ENCODE assay signal across 28 mouse cellular contexts in the genomic region with DNA sequence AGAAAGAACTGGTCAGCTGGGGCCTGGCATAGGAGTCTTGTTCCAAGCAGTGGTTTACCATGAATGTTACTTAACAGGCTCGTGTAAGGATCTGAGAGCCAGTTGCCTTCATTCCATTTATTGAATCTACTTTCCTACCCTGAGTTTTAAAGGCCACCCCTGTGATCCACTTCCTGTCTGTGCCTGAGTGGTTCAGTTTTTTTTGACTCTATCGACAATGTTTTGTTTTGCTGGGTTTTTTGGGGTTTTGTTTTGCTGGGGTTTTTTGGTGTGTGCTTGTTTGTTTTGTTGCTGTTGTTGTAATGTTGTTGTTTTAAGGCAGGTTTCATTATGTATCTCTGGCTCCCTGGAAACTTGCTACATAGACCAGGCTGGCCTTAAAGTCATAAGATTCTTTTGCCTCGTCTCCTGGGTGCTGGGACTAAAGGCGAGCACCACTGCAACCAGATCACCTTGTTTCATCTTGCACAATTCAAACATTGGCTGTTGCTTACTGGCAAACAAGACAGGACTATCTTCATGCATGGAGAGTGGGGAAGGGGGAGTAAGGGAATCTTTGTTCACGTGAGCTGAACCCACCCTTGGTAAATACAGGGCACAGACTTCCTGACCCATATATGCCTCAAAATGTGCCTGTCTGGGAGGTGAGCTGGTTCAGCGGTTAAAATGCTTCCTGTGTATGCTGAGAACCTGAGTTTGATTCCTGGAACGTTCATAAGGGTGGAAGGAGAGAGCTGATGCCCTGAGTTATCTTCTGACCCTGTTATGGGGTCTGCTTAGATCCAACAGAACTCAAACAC. TPM values are rescaled to one million over a fixed set of nuclear protein-coding genes. Genes with fewer than 3 reads are reported as not detected.
A peak's percentile ranks its signal among the peaks of the same experiment; 100 is the strongest.
DNase-seq lines count a peak whose midpoint lies in the region; ATAC-seq and TF ChIP-seq lines count a peak whose summit lies in the region.
"Had no signal": no experiment of that assay in that cellular context is flagged by ENCODE, and none has a peak within 500 bp of the region (broad histone marks: within the 10 kb centered on the region; RNA-seq: fewer than 3 reads in every experiment).

No protein-coding gene starts in this region.

- H3K4me2 ChIP-seq in hindbrain, embryonic 16.5 days (ENCODE audit: low read length) = no peak overlapping the region
- H3K4me2 ChIP-seq: embryonic facial prominence, embryonic 13.5 days; heart, embryonic 13.5 days; limb, embryonic 13.5 days; midbrain, embryonic 15.5 days; neural tube, embryonic 15.5 days had no signal

- no peaks in the 10 kb centered on the region for H3K9me3 ChIP-seq in hindbrain, embryonic 16.5 days (ENCODE audit: control insufficient read depth, low read length)
- H3K9me3 ChIP-seq: embryonic facial prominence, embryonic 13.5 days; G1E; heart, embryonic 13.5 days; limb, embryonic 13.5 days; megakaryocyte, embryonic 14.5 days; midbrain, embryonic 15.5 days; neural tube, embryonic 15.5 days had no signal

- no peaks in the 10 kb centered on the region for H3K36me3 ChIP-seq in hindbrain, embryonic 16.5 days (ENCODE audit: control insufficient read depth, insufficient read depth, low read length)
- H3K36me3 ChIP-seq: embryonic facial prominence, embryonic 13.5 days; G1E; heart, embryonic 13.5 days; limb, embryonic 13.5 days; midbrain, embryonic 15.5 days; neural tube, embryonic 15.5 days had no signal

- TF ChIP-seq POLR2A in embryonic fibroblast, embryonic 13.5 days (IDR thresholded peaks at IDR 0.05; ENCODE audit: low read depth, low read length) = no peak

- no peak overlapping the region for H3K4me3 ChIP-seq in embryonic fibroblast, embryonic 13.5 days (ENCODE audit: insufficient read depth, low read length)
- H3K4me3 ChIP-seq in hindbrain, embryonic 16.5 days (ENCODE audit: low read length) = no peak overlapping the region
- H3K4me3 ChIP-seq: embryonic facial prominence, embryonic 13.5 days; heart, embryonic 13.5 days; limb, embryonic 13.5 days; megakaryocyte, embryonic 14.5 days; midbrain, embryonic 15.5 days; myocyte; neural tube, embryonic 15.5 days had no signal

- H3K4me1 ChIP-seq in embryonic fibroblast, embryonic 13.5 days (ENCODE audit: control insufficient read depth, insufficient read depth, low read length) = peaks cover 10% of the 10 kb centered on the region
- no peaks in the 10 kb centered on the region for H3K4me1 ChIP-seq in hindbrain, embryonic 16.5 days (ENCODE audit: control insufficient read depth, insufficient read depth, low read depth, low read length)
- H3K4me1 ChIP-seq: embryonic facial prominence, embryonic 13.5 days; limb, embryonic 13.5 days; megakaryocyte, embryonic 14.5 days; midbrain, embryonic 15.5 days; neural tube, embryonic 15.5 days had no signal

- peak; percentile 60 for DNase-seq in CD4-positive helper T cell, adult 2 months (ENCODE audit: low read depth, low spot score)
- peak; percentile 65 for DNase-seq in CD4-positive, CD25-positive, alpha-beta regulatory T cell, adult 2 months (ENCODE audit: low read depth, low spot score)
- peak; percentile 66 for DNase-seq in naive thymus-derived CD4-positive, alpha-beta T cell, adult 2 months (ENCODE audit: low read depth)
- DNase-seq in layer of hippocampus, postnatal 36 days = no peak
- no peak for DNase-seq in left cerebral cortex, adult 18-20 months (ENCODE audit: low spot score in 2 of 2)
- no peak for DNase-seq in lung, adult 18-20 months
- DNase-seq: adrenal gland, postnatal 25 days; cerebellum, adult 9-10 months; forebrain, postnatal 0 days; liver, postnatal 0 days; lung, postnatal 14 days; right cerebral cortex, postnatal 14 days had no signal

- no peaks in the 10 kb centered on the region for H3K27me3 ChIP-seq in hindbrain, embryonic 16.5 days (replicated peaks; ENCODE audit: control insufficient read depth, insufficient read depth, low read length)
- H3K27me3 ChIP-seq: embryonic facial prominence, embryonic 13.5 days; heart, embryonic 13.5 days; limb, embryonic 13.5 days; midbrain, embryonic 15.5 days; neural tube, embryonic 15.5 days had no signal

- WGBS in hindbrain, embryonic 16.5 days = 71% methylated on average over 7 of the region's 7 CpGs

- ATAC-seq in hindbrain, embryonic 16.5 days = no peak
- ATAC-seq: forebrain, postnatal 0 days; hindbrain, postnatal 0 days; midbrain, embryonic 15.5 days had no signal

- no peak for TF ChIP-seq CTCF in embryonic fibroblast, embryonic 13.5 days (IDR thresholded peaks at IDR 0.05; ENCODE audit: borderline replicate concordance, insufficient read depth, low read length)

- H3K27ac ChIP-seq in embryonic fibroblast, embryonic 13.5 days (ENCODE audit: insufficient read depth, low read length) = peak overlapping the region; percentile 14
- no peak overlapping the region for H3K27ac ChIP-seq in hindbrain, embryonic 16.5 days (ENCODE audit: low read depth, low read length)
- H3K27ac ChIP-seq: embryonic facial prominence, embryonic 13.5 days; heart, embryonic 13.5 days; hindbrain, postnatal 0 days; limb, embryonic 13.5 days; midbrain, embryonic 15.5 days; neural tube, embryonic 15.5 days had no signal

- H3K9ac ChIP-seq in hindbrain, embryonic 16.5 days (ENCODE audit: low read depth, low read length) = no peak overlapping the region
- H3K9ac ChIP-seq: embryonic facial prominence, embryonic 13.5 days; forebrain, postnatal 0 days; heart, embryonic 13.5 days; limb, embryonic 13.5 days; liver, postnatal 0 days; midbrain, embryonic 15.5 days; neural tube, embryonic 15.5 days had no signal

RNA-seq across cellular contexts. Expression of a gene that starts 34.5 kb away (rescaled TPM):
- not detected in 2 replicates for polyA plus RNA-seq in embryonic fibroblast, embryonic 13.5 days (2011; ENCODE audit: insufficient read length, low read depth, missing spikeins)
- total RNA-seq in layer of hippocampus, postnatal 36 days (2021) = not detected
- total RNA-seq in left cerebral cortex, adult 18-20 months (2021) = not detected
- polyA plus RNA-seq in hindbrain, embryonic 16.5 days (2015; fragmentation: Nextera tagmentation; extraction: Ambion mirVana) = not detected in 2 replicates
- total RNA-seq: adrenal gland, postnatal 25 days; forebrain, postnatal 0 days; G1E; gastrocnemius, adult 18-20 months; heart, postnatal 25 days; hindbrain, postnatal 0 days; layer of hippocampus, postnatal 10 days; left cerebral cortex, postnatal 10 days had no signal
- polyA plus RNA-seq: embryonic facial prominence, embryonic 13.5 days; forebrain, postnatal 0 days; G1E; heart, embryonic 13.5 days; hindbrain, postnatal 0 days; kidney, embryonic 16.5 days; limb, embryonic 13.5 days; midbrain, embryonic 15.5 days; myocyte; neural tube, embryonic 15.5 days had no signal

Comparison
In these comparisons a context has a peak if more than half of its experiments do, and no peak if none do; other contexts are left out.
1. DNase-seq: peak in CD4-positive helper T cell, adult 2 months (single experiment), CD4-positive, CD25-positive, alpha-beta regulatory T cell, adult 2 months (single experiment) and naive thymus-derived CD4-positive, alpha-beta T cell, adult 2 months (single experiment); none in layer of hippocampus, postnatal 36 days (0 of 2), left cerebral cortex, adult 18-20 months (0 of 2) and lung, adult 18-20 months (0 of 2).